Mouse (Mus musculus): ENCODE results near the gene Klk1b1. TPM values are rescaled to one million over a fixed set of nuclear protein-coding genes. Genes with fewer than 3 reads are reported as not detected.

Klk1b1 gene
- total and polyA plus RNA-seq, 3 experiments: not detected

DNA sequence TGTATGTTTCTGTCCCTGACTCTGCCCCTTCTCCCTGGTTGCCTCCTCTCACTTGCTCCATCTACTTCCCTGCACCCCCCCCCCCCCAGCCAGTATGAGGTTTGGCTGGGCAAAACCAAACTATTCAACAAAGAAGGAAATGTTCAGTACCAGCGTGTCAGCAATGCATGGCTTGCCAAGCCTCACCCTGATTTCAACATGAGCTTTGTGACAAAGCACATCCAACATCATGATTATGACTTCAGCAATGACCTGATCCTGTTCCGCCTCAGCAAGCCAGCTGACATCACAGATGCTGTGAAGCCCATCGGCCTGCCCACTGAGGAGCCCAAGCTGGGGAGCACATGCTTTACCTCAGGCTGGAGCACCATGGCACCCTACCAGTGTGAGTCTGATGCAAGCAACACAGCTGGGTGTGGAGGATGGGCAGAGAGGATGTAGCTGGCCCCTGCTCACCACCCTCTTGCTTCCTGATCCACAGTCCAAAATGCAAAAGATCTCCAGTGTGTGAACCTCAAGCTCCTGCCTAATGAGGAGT, 21.8 kb upstream of the Klk1b1 start:
- no peaks in the 10 kb centered on the region for H3K36me3 ChIP-seq (replicated peaks in 1 of 2; ENCODE audit: control insufficient read depth in 1 of 2, insufficient read depth in 1 of 2, low read length in 1 of 2)
- dilution Hi-C loops (cut with MboI; ENCODE audit: extremely low pct_ligation_motif_present, extremely low pct_unique_long_range_greater_than_20kb, low sequenced_read_pairs) (no loop called here), in situ Hi-C loops (cut with MboI; ENCODE audit: low pct_ligation_motif_present, low pct_unique_long_range_greater_than_20kb, low sequenced_read_pairs) (no loop called here)
- peaks cover 1% of the 10 kb centered on the region for H3K27me3 ChIP-seq (replicated peaks)
- H3K27ac ChIP-seq (ENCODE audit: insufficient read depth, low read depth): no peak overlapping the region
- no peaks in the 10 kb centered on the region for H3K79me2 ChIP-seq (replicated peaks; ENCODE audit: control insufficient read depth, extremely low read depth, insufficient read depth, poor library complexity, severe bottlenecking)
- DNase-seq (ENCODE audit: extremely low read depth): no peak
- TF ChIP-seq GABPA (IDR thresholded peaks at IDR 0.05; ENCODE audit: insufficient replicate concordance, low read depth, low read length) (no peak), MXI1 (IDR thresholded peaks at IDR 0.05; ENCODE audit: low read depth, low read length) (no peak), IRF4 (IDR thresholded peaks at IDR 0.05; ENCODE audit: low read depth, low read length) (no peak)
- H3K4me3 ChIP-seq (replicated peaks in 1 of 3; ENCODE audit: low read depth in 2 of 3, low read length in 2 of 3, poor library complexity in 1 of 3): no peak overlapping the region
- H3K4me1 ChIP-seq (ENCODE audit: control insufficient read depth in 1 of 2, insufficient read depth in 2 of 2): no peaks in the 10 kb centered on the region
- H3K4me2 ChIP-seq (ENCODE audit: insufficient read depth, low read depth, poor library complexity, severe bottlenecking): no peak overlapping the region
- no peak overlapping the region for H3K9ac ChIP-seq (ENCODE audit: insufficient read depth, low read depth)
- H3K9me3 ChIP-seq (replicated peaks; ENCODE audit: low read length): peaks cover 2% of the 10 kb centered on the region

DNA sequence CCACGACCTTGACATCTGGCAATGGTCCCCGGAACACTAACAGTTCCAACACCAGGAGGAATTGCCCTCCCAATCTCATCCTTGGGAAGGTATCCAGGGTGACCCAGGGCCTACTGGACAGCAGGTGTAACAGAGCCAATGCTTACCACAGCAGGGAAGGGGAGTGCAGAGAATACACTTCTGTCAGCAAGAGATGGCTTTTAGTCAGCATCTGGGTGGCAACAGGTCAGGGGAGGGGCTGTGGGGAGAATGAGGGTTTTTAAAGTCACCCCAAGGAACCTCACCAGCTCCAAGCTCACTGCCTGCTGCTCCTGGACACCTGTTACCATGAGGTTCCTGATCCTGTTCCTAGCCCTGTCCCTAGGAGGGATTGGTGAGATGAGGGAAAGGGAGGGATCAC, 16.2 kb upstream of the Klk1b1 start, which contains the start of gene Klk1b8:
Gene Klk1b8, plus strand, starts transcription at position 301 of the 400 bp plus-strand sequence.
- Histone ChIP-seq H3K4me1 (ENCODE audit: control insufficient read depth in 1 of 2, insufficient read depth in 2 of 2) (peaks cover 10 to 17% of the 10 kb centered on the region in 2 experiments), H3K9me3 (replicated peaks; ENCODE audit: low read length) (no peaks in the 10 kb centered on the region), H3K36me3 (replicated peaks in 1 of 2; ENCODE audit: control insufficient read depth in 1 of 2, insufficient read depth in 1 of 2, low read length in 1 of 2) (no peaks in the 10 kb centered on the region), H3K27ac (ENCODE audit: insufficient read depth, low read depth) (no peak within 1 kb of the TSS), H3K4me3 (replicated peaks in 1 of 3; ENCODE audit: low read depth in 2 of 3, low read length in 2 of 3, poor library complexity in 1 of 3) (no peak within 1 kb of the TSS), H3K27me3 (replicated peaks) (no peaks in the 10 kb centered on the region), H3K9ac (ENCODE audit: insufficient read depth, low read depth) (no peak within 1 kb of the TSS), H3K79me2 (replicated peaks; ENCODE audit: control insufficient read depth, extremely low read depth, insufficient read depth, poor library complexity, severe bottlenecking) (no peaks in the 10 kb centered on the region), H3K4me2 (ENCODE audit: insufficient read depth, low read depth, poor library complexity, severe bottlenecking) (no peak within 1 kb of the TSS)
- TF ChIP-seq RCOR1 (conservative IDR thresholded peaks at IDR 0.05; ENCODE audit: low read depth, low read length) (no peak), USF1 (IDR thresholded peaks at IDR 0.05; ENCODE audit: low read depth, low read length) (no peak), ELF1 (IDR thresholded peaks at IDR 0.05; ENCODE audit: low read depth, low read length) (no peak), CTCF (conservative IDR thresholded peaks at IDR 0.05 in 1 of 2, IDR thresholded peaks at IDR 0.05 in 1 of 2; ENCODE audit: low read depth in 2 of 2, low read length in 2 of 2) (no peak), ZKSCAN1 (IDR thresholded peaks at IDR 0.05; ENCODE audit: borderline replicate concordance, low read depth, low read length) (no peak), BHLHE40 (IDR thresholded peaks at IDR 0.05; ENCODE audit: low read depth, low read length) (no peak), IRF4 (IDR thresholded peaks at IDR 0.05; ENCODE audit: low read depth, low read length) (no peak), HCFC1 (IDR thresholded peaks at IDR 0.05; ENCODE audit: low read depth, low read length) (no peak), EP300 (IDR thresholded peaks at IDR 0.05; ENCODE audit: low read length) (no peak), UBTF (IDR thresholded peaks at IDR 0.05; ENCODE audit: low read depth, low read length) (no peak), ZC3H11A (IDR thresholded peaks at IDR 0.05; ENCODE audit: low read depth, low read length) (no peak), SIN3A (IDR thresholded peaks at IDR 0.05; ENCODE audit: low read length) (no peak), MAX (IDR thresholded peaks at IDR 0.05; ENCODE audit: low read length) (no peak)
- no peak for DNase-seq (ENCODE audit: extremely low read depth)
- dilution Hi-C loops (cut with MboI; ENCODE audit: extremely low pct_ligation_motif_present, extremely low pct_unique_long_range_greater_than_20kb, low sequenced_read_pairs) (no loop called here), in situ Hi-C loops (cut with MboI; ENCODE audit: low pct_ligation_motif_present, low pct_unique_long_range_greater_than_20kb, low sequenced_read_pairs) (no loop called here)

Data from CH12.LX (cell line).